Mouse (Mus musculus): ENCODE results near the gene Csnk1g2.

Csnk1g2 gene

DNA sequence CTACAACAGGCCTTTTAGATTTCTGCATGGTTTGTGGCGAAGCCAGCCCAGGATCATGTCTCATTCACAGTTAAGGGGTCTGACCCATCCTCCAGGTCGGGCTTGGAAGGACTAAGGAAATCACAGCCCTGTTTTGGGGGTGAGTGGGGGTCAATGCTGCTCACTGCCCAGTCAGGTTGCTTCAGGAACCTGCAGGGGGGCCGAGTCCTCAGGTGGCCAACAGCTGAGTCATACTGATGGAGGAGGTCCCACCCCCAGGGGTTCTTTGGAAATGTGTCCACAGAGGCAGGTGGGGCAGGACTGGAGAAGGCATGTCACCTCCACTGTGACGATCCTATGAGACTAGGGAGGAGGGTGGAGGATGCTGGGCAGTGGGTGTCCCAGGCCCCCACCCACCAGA is 42.8 kb downstream of the Csnk1g2 start:
- DNase-seq (ENCODE audit: low spot score): no peak

DNA sequence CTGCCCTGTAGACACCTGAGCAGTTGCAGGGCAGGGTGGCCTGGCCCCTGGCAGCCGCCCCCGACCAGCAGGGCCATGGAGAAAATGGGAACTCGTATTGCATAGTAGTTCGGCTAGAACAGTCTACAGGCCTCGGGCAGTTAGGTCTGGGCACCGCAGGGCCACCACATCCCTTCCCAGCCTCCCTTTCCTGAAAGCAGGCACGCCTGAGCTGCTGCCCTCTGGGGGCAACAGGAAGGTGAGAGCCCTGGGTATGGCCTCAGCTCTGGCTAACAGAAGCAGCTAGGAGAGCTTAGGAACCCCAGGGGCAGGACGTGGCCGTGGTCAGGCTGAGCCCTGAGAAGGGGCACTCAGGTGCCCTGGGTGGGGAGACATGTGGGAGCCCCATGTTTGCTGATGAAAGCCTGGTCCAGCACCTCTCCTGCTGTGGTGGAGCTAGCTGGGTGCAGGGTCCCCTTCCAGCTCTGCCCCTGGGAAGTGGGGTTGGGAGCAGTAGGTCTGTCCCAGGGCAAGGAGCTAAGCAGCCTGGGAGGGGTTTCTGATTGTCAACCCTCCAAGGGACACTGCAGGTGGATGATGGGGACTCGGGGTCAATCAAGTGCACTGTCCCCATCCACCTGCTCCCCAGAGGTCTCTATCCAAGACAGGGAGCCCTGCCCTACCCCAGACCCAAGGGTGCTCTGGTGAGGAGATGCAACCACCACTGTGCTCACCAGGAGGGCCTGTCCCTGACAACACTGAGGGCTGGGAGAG is 43.5 kb downstream of the Csnk1g2 start:
- no peak for DNase-seq (ENCODE audit: low spot score)

DNA sequence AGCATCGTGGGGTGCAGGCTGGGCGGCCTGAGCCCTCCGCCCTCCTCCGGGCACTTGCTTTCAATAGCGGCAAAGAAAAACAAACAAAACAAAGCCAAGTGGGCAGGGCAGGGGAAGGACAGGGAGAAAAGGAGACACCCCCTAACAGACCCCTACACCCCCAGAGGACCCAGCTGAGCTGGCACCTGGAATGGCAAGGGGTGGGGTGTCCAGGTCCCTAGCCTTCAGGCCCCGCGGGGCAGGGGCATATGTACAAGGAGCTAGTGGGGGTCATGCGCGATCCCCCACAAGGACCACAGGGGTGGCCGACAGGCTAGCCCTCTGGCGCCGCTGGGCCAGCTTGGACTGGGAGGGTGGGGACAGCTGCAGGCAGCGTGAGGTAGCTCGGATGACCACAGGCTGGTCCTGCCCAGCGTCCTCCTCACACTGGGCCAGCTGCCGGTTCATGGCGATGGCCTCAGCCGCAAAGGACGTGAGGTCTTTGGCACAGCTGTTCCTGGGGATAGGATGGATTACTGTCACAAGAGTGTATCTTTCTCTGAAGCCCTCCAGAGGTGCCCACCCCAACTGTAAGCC is 44.3 kb downstream of the Csnk1g2 start:
- DNase-seq (ENCODE audit: low spot score): no peak

DNA sequence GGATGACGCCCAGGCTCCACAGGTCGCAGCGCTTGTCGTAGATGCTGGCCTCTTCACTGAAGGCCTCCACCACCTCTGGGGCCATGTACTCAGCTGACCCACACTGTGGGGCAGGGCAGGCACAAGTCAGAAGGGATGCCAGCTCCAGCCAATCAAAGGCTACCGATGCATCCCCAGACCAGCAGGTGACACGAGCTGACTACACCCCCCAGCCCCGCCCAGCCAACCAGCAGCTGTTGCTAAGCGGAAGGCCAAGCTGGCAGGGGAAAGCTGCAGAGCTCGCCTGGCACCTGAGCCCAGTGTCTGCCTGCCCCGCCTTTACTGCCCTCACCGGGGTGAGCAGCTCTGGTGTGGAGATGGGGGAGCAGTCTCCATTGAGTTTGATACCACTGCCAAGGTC is 46.0 kb downstream of the Csnk1g2 start:
- no peak for DNase-seq (ENCODE audit: low spot score)

DNA sequence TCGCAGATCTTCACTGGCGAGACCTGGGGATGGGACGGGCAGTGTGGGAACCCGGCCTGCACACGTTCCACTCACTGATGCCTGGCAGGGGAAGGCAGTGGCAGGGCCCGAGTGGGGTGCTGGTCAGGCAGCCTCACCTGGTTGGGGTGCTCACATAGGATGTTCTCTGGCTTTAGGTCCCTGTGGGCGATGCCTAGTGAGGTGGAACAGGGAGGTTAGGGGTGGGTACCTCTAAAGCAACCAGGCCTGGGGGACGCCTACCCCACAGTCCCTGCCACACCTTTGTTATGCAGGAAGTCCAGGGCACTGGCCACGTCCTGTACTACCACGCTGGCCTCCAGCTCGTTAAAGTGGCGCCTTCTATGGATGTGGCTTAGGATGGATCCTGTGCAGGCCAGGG is 46.4 kb downstream of the Csnk1g2 start:
- DNase-seq (ENCODE audit: low spot score): no peak

DNA sequence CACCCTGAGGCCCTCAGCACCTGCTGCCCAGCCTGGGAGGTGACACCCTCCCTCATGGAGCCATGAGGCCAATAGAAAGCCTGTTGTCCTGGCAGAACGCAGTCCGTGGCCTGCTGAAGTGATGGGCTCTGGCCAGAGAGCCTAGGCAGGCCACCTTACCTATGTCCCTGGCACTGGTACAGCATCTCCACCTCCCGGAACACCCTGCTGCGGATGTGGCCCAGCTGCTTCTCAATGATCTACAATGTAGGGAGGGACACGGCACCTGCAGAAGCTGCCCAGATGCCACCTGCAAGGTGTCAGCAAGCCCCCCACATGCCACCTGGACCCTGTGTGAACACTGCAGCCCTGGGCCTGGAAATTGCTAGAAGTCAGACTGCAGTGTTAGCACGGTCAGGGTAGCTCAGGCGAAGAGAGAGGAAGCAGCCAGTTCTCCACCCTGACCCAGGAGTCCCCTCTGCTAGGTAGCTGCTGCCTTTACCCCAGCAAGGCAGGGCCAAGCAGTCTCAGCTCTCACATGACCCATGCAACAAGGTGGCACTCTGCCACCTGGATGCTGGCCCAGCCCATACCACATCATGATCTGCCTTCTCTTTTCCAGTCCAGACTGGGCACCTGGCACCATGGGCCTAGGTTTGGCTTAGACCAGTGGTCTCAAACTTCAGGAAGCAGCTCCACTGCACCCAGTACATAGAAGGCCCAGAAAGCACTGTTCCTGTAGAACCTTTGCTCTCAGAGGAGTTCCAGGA is 47.3 kb downstream of the Csnk1g2 start:
- no peak for DNase-seq (ENCODE audit: low spot score)

DNA sequence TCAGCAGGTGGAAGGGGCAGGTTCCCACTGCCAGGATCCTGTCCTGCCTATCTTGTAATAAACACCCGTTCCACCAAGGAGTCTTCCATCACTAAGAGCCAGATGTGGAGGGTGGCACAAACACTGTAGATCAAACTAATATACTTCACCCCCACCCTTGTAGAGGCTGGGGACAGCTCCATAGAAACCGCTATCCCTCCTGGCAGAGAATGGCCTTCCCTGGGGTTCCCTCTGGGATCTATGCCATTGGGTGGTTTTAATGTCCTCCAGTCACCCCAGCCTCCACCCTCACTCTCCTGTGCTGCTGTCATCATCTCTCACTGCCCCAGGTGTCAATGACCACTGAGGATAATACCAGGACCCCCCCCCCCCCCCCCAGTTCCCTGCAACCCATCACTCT is 47.9 kb downstream of the Csnk1g2 start:
- no peak for DNase-seq (ENCODE audit: low spot score)

DNA sequence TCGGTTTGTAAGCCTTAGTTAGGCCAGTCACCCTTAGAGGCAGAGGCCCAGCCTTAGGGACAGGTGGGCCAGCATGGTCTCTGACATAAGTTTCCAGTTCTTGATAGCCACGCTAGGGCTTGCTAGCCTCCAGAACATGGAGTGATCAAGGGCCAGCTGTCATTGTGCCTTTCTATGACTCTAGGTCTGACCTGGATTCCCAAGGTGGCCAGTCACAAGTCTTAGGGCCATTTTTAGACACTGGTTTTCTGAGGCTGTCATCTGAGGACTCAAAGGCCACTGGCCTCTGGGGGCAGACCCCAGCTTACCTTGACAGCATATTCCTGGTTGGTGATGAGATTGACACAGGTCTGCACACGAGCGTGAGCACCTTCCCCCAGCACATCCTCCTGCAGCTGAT is 48.6 kb downstream of the Csnk1g2 start:
- DNase-seq (ENCODE audit: low spot score): no peak

DNA sequence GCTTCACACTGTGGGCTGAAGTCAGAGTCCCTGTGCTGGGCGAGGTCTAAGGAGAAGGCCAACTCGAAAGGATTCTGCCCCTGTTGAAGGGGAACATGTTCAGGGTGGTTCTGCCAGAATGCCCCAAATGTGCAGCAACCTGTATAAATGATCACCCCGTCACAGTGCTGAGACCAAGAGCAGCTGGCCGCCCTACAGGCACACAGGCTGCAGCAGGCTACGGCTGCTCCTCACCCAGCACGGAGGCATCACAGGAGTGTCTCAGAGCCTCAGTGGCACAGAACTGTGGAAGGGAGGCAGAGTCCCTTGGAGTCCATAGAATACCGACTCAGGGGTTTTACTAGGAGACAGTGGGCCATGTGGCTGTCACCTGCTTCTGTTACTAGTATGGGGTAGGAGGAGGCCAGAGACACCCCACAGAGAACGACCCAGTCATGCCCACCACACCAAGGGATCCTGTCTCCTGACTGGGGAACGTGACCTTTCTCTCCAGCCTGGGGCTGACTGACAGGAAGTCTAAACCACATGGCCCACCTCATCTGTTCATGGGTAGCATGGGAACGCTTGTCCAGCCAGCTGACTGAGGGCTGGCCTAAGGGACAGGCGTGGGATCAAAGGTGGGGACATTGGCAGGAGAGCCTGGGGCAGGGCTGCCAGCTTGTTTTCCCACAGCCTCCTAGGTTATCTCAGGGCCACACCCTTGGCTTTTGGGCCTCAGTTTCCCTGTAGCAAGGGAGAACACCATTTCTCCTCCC is 49.5 kb downstream of the Csnk1g2 start:
- no peak for DNase-seq (ENCODE audit: low spot score)

DNA sequence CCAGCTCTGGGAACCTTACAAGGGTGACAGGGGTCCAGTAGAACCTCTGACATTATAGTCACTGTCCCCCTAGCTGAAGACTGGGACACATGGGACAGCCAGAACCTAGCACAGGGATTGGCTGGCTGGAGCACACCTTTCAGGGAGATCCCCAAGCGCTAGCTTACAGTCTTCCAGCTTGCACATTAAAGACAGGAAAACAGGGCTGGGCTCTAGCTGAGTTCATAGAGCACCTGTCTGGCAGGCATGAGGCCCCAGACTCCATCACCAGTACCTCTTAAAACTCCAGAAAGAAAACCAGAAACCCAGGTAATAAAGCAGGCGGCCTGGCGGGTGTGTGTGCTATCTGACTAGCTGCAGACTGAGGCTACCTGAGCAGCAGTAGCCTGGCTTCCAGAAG is 51.1 kb downstream of the Csnk1g2 start:
- no peak for DNase-seq (ENCODE audit: low spot score)

DNA sequence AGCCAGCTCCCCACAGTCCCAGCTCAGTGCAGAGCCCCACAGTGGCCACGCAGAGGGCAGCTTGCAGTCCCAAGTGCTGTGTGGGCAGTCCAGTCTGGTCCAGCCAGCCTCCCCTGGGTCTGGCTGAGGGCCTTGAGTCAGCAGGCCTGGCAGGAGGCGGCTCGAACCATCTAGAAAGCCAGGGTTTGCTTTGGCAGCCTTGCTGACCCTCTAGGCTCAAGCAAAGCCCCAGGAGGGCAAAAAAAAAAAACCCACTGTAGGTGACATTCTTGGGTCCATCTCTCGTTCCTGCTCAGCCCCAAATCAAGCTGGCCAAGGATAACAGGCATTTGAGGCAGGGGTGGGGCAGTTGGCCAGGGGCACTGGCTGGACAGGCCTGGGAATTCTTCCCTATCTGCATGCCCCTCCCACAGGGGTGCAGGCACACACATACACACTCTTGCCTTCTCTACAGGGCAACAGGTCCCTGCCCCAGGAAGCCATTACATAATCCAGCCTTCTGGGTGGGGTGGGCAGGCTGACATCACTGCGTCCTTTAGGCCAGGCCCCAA is 51.6 kb downstream of the Csnk1g2 start:
- DNase-seq (ENCODE audit: low spot score): no peak

DNA sequence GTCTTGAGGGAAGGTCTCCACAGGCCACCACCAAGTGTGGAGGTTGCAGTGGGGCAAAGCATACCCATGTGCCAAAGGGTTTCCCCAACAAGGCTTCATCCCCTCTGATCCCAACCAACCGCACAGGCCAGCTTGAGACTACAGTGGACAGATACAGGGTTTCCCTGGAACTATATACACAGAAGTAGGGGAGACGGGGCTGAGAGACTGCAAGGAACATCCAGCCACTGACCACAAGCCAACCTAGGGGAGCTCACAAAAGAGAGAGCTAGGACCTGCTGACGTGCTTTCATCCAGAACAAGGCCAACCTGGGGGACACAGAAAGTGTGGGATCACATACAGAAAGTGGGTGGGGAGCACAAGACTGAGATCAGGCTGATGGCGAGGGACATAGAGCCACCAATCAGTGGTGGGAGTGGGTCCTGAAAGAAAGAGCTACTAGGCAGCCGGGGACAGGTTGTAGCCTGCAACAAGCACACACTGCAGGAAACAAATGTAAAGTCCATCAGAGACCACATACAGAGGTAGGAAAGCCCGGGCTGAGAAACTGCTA is 52.3 kb downstream of the Csnk1g2 start:
- DNase-seq (ENCODE audit: low spot score): no peak

DNA sequence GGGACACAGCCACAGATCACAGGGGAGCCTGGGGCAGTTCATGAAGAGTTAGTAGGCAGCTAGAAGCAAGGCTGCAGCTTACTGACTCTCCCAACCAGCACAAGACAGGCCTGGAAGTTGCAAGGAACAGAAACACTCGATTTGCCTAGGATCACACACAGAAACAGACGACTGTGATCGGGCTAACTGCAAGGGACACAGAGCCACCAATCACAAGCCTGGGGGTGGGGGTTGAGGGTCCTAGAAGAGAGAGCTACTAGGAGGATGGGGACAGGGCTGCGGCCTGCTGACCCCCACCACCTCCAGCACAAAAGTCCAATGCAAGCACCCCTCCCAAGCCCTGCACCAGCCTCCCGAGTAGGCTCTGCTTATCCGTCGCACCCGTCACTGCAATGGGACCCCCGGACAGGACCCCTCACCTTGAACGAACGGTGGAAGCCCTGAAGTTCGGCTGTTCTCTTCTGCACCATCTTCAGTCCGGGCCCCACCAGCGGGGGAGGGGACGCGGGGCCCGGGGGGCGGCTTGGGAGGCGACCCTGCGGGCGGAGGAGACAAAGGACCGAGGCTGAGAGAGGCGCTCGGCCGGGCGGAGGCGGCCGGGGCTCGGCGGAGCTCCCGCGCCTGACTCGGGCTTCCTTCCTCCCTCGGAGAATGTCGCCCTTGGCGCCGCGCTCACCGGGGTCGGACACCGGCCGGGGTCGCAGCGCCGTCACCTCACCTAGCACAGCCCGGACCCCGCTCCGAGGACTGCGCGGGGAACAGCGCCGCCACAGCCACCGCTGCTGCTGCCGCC is 53.0 kb downstream of the Csnk1g2 start:
- DNase-seq (ENCODE audit: low spot score): no peak

DNA sequence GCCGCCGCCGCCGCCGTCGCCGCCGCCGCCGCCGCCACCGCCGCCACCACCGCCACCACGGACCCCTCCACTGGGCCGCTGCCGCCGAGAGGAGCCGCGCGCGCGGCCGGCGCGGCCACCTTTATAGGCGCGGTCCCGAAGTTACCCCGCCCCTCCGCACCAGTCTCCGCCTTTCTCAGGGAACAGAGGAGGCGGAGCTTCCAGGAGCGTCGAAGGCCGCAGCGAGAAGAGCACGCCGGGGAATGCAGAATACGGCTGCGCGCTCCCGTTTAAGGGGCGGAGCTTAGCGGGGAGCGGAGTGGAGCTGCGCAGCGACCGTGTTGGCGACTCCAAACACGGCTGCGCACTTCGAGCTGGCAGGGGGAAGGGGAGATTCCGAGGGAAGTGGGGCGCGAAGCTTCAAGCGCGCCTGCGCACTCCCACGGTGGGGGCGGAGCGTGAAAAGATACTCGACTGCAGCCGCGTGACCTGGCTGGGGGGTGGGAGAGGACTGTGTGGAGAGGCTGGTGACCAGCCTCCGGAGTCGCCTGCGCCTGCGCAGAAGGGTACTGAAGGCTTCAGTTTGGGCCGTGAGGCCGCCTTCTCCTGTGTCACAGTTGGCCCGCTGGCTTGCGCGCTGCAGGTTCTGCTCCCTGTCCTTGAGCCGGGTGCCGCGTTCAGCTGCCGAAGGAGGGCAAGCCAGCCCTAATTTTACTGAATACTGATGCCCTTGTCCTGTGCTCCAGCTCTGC is 53.7 kb downstream of the Csnk1g2 start:
- peak; percentile 99 for DNase-seq (ENCODE audit: low spot score)

DNA sequence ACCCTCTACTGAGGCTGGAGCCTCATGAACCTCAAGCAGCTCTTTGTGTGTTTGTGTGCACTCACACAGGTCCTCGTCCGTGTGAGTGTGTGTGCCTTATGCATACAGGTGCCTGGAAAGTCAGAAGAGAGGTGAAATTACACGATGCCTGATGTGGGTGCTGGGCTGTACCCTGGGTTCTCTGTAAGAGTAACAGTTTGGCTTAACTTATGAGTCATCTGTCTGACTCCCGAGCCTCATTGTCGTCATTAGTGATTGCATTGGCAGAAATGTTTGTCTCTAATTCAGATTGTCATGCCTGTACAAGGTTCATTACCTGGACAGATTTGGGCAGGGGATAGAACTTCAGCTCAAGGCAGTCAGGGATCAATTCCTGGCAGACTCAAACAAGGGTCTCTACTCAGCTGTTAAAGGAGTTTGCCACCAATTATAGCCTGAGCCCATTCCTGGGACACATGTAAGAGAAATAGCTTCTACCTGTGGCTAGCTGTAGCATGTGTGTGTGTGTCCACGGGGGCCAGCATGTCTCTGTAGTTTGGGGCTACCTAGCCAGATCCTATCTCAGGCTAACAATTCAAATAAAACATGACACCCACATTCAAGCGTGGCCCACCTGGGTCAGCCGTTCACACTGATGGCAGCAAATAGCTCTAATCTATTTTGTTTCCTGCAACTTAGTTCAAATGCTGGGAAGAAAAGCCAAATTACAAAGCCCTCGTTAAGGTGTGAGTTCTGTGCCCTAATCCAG is 54.7 kb downstream of the Csnk1g2 start:
- no peak for DNase-seq (ENCODE audit: low spot score)

DNA sequence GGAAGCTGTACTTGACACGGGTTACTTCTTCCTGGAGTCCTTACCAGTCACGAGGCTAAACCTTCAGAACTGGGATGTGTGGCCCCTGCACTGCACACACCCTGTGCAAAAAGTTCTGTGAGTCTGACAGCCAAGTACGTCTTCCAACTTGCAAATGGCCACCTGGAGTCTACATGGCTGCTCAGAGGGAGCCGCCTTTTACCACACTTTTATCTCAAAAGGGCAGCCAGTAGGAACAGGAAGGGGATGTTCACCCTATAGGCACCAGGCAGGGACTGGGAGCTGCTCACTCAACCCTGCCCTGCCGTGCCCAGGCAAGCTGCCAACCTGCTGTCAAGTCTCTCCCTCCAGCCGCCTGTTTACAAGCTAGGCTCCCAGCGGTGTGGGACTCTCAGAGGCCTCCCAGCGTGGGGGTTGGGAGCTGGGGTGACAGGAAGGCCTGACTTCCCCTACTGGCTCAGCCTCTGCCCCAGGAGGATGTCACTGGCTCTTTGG is 55.4 kb downstream of the Csnk1g2 start, which contains the start of gene Mknk2:
TSS of gene Mknk2 (minus strand) at position 171 of the 495 bp plus-strand sequence.
- peak; percentile 74 for DNase-seq (ENCODE audit: low spot score)

DNA sequence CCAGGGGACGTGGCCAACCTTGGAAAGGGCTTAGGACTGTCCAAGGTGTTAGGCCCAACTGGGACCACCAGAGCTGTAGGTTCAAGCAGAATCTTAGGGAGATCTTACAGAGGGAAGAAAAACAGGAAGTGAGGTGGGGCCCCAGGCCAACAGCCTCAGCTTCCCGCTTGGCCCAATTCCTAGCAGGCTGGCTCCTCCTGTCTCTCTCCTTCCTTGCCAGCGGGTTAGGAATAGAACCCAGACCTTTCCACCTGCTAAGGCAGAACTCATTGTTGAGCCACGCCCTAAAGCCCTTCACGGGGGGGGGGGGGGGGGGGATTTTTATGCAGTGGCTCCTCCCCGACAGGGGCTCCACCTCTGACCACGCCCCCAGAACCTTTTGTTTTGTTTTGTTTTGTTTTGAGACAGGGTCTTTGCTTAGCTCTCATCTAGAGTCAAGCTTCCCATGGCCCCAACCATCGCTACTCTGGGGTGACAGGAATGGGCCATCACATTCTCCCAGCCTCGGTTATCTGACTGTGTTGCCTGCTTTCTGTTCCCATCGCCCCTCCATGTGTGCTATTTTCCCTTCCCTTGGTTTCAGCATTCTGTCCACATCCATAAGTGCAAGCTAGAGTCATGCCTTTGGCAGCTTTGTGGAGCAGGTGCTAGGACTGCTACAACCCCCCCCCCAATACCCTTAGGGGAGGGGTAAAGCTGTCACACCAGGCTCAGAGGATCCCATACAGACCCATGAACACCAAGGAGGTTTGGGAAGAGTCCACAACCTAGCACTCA is 56.2 kb downstream of the Csnk1g2 start:
- no peak for DNase-seq (ENCODE audit: low spot score)

DNA sequence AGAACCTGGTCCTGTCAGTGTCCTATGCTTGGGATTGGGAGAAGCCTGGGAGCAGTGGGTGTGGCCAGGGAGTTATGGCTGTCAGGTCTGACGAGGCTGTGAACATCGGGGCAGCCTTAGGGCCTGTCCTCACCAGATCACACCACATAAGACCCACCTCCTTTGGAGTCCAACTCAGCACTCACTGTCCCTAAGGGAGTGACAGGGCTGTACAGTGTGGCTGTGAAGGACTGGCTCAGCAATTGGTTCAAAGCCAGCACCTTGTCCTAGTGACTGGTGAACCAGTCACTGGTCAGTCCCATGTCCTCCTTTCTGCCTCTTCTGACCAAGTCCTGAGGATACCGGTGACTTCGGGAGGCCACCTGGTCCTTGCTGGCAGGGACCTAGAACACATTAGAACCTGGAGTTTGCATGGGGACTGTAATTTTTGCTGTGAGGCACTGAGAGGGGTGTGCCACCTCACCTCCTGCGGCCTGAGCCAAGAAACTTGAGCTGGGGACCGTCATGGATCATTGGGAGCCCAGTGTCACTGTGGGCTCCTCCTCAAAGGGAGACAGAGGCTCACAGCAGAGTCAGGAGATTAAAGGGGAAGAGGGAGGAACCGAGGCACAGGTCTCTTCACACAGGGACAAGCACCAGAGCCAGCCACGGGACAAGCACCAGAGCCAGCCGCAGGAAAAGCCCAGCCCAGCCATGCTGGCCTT is 57.1 kb downstream of the Csnk1g2 start:
- DNase-seq (ENCODE audit: low spot score): no peak
